Mouse (Mus musculus) hindbrain, embryonic 12.5 days (tissue): Measurements from ENCODE around the gene Olfr547. TPM values are rescaled to one million over a fixed set of nuclear protein-coding genes. Genes with fewer than 3 reads are reported as not detected.

ENCODE experiments used
- ATAC-seq: fragments of 200-750 bp; cut with Nextera tagmentation; 2 replicates; pipeline ENCODE4 v1.8.0; 2017; ENCODE audit warnings: moderate TSS enrichment; ENCODE audit not compliant: low FRiP score
- H3K27ac ChIP-seq: fragments of 300-500 bp; sonication (generic); 2 replicates; pipeline ENCODE4 v1.5.1; 2016; ENCODE audit warnings: mild to moderate bottlenecking
- H3K27me3 ChIP-seq: fragments of 300-500 bp; sonication (generic); 2 replicates; pipeline ENCODE4 v1.6.1; 2016; ENCODE audit warnings: mild to moderate bottlenecking
- H3K36me3 ChIP-seq: fragments of 300-500 bp; sonication (generic); 2 replicates; pipeline ENCODE4 v1.6.1; 2016; ENCODE audit warnings: mild to moderate bottlenecking
- H3K4me1 ChIP-seq: fragments of 300-500 bp; sonication (generic); 2 replicates; pipeline ENCODE4 v1.6.1; 2016
- H3K4me2 ChIP-seq: fragments of 300-500 bp; sonication (generic); replicated peaks from 2 replicates; pipeline ENCODE4 v1.6.1; 2016; ENCODE audit warnings: mild to moderate bottlenecking
- H3K4me3 ChIP-seq: fragments of 300-500 bp; sonication (generic); 2 replicates; pipeline ENCODE4 v1.5.1; 2016; ENCODE audit warnings: mild to moderate bottlenecking
- H3K9ac ChIP-seq: fragments of 300-500 bp; sonication (generic); 2 replicates; pipeline ENCODE4 v1.6.1; 2016; ENCODE audit warnings: mild to moderate bottlenecking, moderate library complexity
- H3K9me3 ChIP-seq: fragments of 300-500 bp; sonication (generic); replicated peaks from 2 replicates; pipeline ENCODE4 v1.6.1; 2016; ENCODE audit warnings: mild to moderate bottlenecking
- WGBS: fragments of 180-500 bp; shearing (Covaris S2); methylation state at CpG from one replicate; pipeline ENCODE4 v1.1.7; 2016; 5-methylcytosine and 5-hydroxymethylcytosine counted together
- polyA plus RNA-seq: library from polyadenylated mRNA; unstranded; fragments of >200 nt; fragmentation: Nextera tagmentation; extraction: Ambion mirVana; gene quantifications from 2 replicates; pipeline ENCODE4 v1.2.1, GENCODE M21; 2016

Olfr547 gene
- polyA plus RNA-seq, 1 experiment from 2014 or later: not detected

GRCm38 (mm10) chr7:102575998-102576397, 41.4 kb downstream of the Olfr547 start:
- ATAC-seq: no peak
- no peak overlapping the region for H3K4me3 ChIP-seq
- no peak overlapping the region for H3K27ac ChIP-seq
- WGBS: 78% methylated on average over 6 of the region's 6 CpGs
- no peaks in the 10 kb centered on the region for H3K27me3 ChIP-seq
- no peaks in the 10 kb centered on the region for H3K9me3 ChIP-seq
- no peak overlapping the region for H3K9ac ChIP-seq
- H3K36me3 ChIP-seq: no peaks in the 10 kb centered on the region
- no peak overlapping the region for H3K4me2 ChIP-seq
- H3K4me1 ChIP-seq: 0 out of 2 replicates have a peak, but pooled peaks cover 3% of the 10 kb centered on the region

Other genes with a start within 250 kb of the Olfr547 start
- 114 and 116 TPM in 2 replicates for gene Rrm1, start 93.1 kb upstream of the Olfr547 start, polyA plus RNA-seq
- gene Olfr543, start 53.1 kb upstream of the Olfr547 start, polyA plus RNA-seq: 0.31 and 0.55 TPM in 2 replicates
- gene Olfr544, start 46.4 kb upstream of the Olfr547 start, polyA plus RNA-seq: 0.15 and 0.20 TPM in 2 replicates
- 0.17 and 0.22 TPM in 2 replicates for gene Olfr545, start 35.2 kb upstream of the Olfr547 start, polyA plus RNA-seq
- gene Olfr548-ps1, start 6.1 kb downstream of the Olfr547 start, polyA plus RNA-seq: not detected in 2 replicates
- not detected in 2 replicates for gene Olfr549, start 15.1 kb downstream of the Olfr547 start, polyA plus RNA-seq
- gene Trim21, start 30.7 kb downstream of the Olfr547 start, polyA plus RNA-seq: 0.26 and 0.41 TPM in 2 replicates
- gene Olfr550, start 36.7 kb downstream of the Olfr547 start, polyA plus RNA-seq: not detected in 2 replicates
- not detected in 2 replicates for gene Olfr551, start 57.1 kb downstream of the Olfr547 start, polyA plus RNA-seq
- gene Olfr552, start 63.0 kb downstream of the Olfr547 start, polyA plus RNA-seq: not detected in 2 replicates
- gene Olfr553, start 83.5 kb downstream of the Olfr547 start, polyA plus RNA-seq: not detected in 2 replicates
- gene Olfr554, start 103.7 kb downstream of the Olfr547 start, polyA plus RNA-seq: not detected in 2 replicates
- gene Olfr555, start 124.1 kb downstream of the Olfr547 start, polyA plus RNA-seq: not detected in 2 replicates
- gene Olfr556, start 130.2 kb downstream of the Olfr547 start, polyA plus RNA-seq: not detected in 2 replicates
- 9.6 and 12.5 TPM in 2 replicates for gene Trim68, start 152.6 kb downstream of the Olfr547 start, polyA plus RNA-seq
- gene Olfr557, start 161.2 kb downstream of the Olfr547 start, polyA plus RNA-seq: not detected in 2 replicates
- 0.18 and 0.48 TPM in 2 replicates for gene Olfr558, start 167.5 kb downstream of the Olfr547 start, polyA plus RNA-seq
- not detected in 2 replicates for gene Olfr33, start 184.3 kb downstream of the Olfr547 start, polyA plus RNA-seq
- gene Olfr559, start 192.7 kb downstream of the Olfr547 start, polyA plus RNA-seq: not detected in 2 replicates
- gene Olfr560, start 224.6 kb downstream of the Olfr547 start, polyA plus RNA-seq: not detected in 2 replicates
- 0.10 and 0.13 TPM in 2 replicates for gene Olfr78, start 224.7 kb downstream of the Olfr547 start, polyA plus RNA-seq
- gene Olfr561, start 236.5 kb downstream of the Olfr547 start, polyA plus RNA-seq: not detected in 2 replicates